Mouse (Mus musculus): ENCODE measurements around the gene Stom. TPM values are rescaled to one million over a fixed set of nuclear protein-coding genes. Genes with fewer than 3 reads are reported as not detected.
A peak's percentile ranks its signal among the peaks of the same experiment; 100 is the strongest.

Stom gene
- total RNA-seq, 2 experiments from 2014 or later, result 17.1 to 30.1 TPM

DNA sequence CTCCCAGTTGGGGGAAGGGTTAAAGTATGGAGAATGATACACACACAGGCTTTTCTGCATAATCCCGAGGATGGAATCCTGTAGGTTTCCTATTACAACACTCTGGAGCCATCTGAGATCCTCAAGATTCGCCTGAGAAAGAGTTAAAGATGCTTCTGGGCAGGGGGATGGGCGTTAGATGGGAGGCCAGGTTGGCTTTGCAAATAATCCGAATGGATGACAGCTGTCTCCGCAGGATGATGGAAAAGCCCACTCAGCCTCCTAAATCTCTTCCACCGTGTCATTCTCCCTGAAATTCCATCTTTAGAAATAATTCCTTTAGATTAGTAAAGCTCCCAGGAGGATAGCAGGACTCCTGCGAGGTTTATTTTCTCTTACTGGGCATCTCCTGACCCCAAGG is 1.2 kb downstream of the Stom start:
- peak overlapping the region; percentile 96 for H3K27ac ChIP-seq
- intact Hi-C loops (cut with DNase I), result no loop called here
- DNase-seq, result no peak
- no peak for TF ChIP-seq CTCF (IDR thresholded peaks at IDR 0.05)
- peak overlapping the region; percentile 93 for H3K4me3 ChIP-seq

DNA sequence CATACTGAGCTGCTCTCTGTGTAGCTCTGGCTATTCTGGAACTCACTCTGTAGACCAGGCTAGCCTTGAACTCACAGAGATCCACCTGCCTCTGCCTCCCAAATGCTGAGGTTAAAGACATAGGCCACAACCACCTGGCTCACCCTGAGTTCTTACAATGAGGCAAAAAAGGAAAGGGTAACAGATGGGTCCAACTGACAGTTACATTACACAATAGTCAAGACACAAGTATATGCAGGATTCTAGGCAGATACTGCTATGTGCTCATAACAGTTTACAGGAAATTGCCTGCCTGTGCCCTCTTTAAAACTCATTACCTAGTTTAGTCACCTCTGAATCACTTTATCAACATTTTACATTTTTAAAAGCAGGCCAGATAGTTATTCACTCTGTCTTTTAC is 3.1 kb downstream of the Stom start:
- no peak overlapping the region for H3K27ac ChIP-seq
- no peak overlapping the region for H3K4me3 ChIP-seq
- TF ChIP-seq CTCF (IDR thresholded peaks at IDR 0.05), result no peak
- no peak for DNase-seq
- intact Hi-C loops (cut with DNase I), result no loop called here

DNA sequence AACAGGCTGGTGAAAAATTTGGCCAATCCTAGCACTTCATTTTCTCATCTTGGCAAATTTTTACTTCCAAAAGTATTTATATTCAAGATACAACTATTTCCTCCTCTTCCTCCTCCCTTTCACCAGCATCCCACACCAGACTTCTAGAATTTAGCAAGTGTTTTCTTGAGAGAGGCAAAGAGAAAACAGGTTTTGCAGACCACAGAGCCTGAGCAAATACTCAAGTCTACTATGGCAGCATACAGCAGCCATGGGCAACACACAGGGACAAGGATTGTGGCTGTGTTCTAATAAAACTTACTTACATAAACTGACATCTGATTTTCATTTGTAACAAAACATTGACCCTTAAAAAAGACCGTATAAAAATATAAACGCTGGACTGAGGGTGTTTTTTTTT is 5.6 kb downstream of the Stom start:
- Histone ChIP-seq H3K4me3 (no peak overlapping the region), H3K27ac (no peak overlapping the region)
- DNase-seq, result no peak
- intact Hi-C loops (cut with DNase I), result no loop called here
- TF ChIP-seq CTCF (IDR thresholded peaks at IDR 0.05), result no peak

DNA sequence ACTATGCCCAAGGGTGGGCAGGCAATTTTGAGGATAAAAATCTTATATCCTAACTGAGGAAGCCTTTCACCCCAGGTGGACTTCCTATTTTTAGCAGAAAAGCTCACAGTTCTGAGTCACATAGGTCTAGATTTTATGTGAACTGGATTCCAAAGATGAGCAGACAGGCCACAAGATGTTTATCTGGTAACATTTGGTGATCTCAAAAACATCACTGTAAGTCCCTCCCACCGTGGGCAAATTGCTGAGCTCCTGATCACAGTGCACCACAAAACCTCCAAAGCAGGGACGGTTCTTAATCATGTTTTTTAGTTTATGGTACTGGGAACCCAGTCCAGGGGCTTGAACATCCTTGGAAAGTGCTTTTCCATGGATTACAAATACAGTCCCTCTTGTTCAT is 7.7 kb downstream of the Stom start:
- H3K27ac ChIP-seq, result no peak overlapping the region
- intact Hi-C loops (cut with DNase I), result no loop called here
- no peak for DNase-seq
- TF ChIP-seq CTCF (IDR thresholded peaks at IDR 0.05), result no peak
- H3K4me3 ChIP-seq, result no peak overlapping the region

DNA sequence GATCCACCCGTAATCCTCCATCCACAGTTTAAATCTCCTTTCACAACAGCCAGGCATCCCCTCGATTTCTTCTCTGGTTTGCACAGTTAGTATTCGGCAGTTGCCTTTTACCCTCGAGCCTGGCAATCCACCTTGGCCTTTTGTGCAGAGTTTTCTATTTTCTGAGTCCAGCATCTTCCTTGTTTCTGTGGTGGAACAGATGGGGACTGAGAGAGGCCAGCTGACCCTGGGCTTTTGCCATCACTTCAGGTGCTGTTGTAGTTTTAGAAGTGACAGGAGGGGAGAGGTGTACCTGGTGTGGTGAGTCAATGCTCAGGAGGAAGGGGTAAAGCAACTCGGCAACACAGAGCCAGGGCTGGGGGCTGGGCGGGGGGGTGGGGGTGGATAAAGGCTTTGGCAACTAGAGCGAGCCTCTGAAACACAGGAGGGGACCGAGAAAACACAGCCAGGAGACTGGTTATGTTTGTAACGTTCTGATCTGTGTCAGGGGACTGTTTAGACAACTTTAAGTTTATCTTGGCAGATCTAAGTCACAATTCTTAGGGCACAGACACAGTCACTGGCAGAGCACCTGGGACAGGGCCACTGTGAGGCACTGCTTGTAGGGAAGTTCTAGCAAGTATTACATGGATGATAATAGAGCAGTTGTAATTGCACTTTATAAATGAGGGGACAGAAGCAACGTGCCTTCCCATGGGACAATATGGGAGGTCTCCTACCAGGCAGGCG is 8.5 kb downstream of the Stom start:
- TF ChIP-seq CTCF (IDR thresholded peaks at IDR 0.05), result no peak
- intact Hi-C loops (cut with DNase I), result no loop called here
- Histone ChIP-seq H3K27ac (peak overlapping the region; percentile 20; the same call in 1 of the 2 replicates), H3K4me3 (no peak overlapping the region)
- DNase-seq, result no peak

DNA sequence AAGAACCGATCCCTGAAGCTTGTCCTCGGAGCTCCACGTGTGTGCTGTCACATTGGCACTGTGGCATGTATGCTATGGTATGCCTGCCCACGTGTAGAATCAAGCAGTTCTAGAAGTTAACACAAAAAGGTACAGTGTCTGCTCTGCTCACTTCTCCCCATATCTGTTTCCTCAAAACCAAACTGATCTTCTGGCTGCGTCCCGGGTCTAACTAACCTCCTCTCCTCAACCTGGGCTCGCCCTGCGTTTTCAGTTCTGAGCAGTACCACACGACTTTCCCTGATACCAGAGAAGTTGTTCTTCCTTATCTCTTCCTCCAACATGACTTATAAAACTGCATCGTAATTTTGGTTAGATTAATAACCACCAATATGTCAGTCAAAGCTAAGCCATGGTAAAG is 9.2 kb downstream of the Stom start:
- intact Hi-C loops (cut with DNase I), result no loop called here
- DNase-seq, result no peak
- TF ChIP-seq CTCF (IDR thresholded peaks at IDR 0.05), result no peak
- peak overlapping the region; percentile 5 for H3K4me3 ChIP-seq
- peak overlapping the region; percentile 2; the same call in 1 of the 2 replicates for H3K27ac ChIP-seq

DNA sequence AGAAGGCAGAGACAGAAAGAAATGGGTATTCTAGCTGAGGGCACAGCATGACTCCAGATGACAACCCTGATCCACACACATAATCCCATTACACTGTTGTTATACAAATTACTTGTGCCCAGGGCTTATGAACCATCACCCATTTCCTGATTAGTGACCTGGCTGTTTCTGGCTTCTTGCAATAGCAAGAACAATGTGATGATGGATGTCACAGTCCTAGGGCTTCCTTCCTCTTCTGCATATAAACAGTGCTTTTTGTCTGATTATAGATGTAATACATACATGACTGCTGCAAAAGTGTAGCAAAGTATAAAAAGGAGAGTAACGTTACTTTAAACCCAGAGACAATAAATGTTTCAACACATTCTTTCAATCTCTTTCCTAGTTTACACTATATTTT is 9.8 kb downstream of the Stom start:
- Histone ChIP-seq H3K27ac (no peak overlapping the region), H3K4me3 (no peak overlapping the region)
- DNase-seq, result no peak
- intact Hi-C loops (cut with DNase I), result no loop called here
- no peak for TF ChIP-seq CTCF (IDR thresholded peaks at IDR 0.05)

DNA sequence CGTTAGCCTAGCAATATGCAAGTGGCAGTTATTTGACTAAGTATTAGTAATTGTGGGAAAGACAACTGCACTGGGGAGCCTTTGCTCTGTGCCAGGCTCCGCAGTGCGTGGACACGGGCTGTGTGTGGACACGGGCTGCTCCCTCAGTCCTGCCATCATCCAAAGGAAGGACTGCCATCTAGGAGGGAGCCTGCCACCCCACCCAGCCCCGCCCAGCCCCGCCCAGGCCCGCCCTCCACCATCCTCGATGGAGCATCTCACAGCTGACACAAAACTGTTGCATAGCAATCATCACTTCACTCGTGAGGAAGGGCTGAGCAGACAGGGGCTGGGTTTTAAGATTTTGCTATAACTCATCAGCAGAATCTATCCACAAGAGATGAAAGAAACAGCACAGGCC is 10.8 kb downstream of the Stom start:
- H3K4me3 ChIP-seq, result no peak overlapping the region
- intact Hi-C loops (cut with DNase I), result no loop called here
- no peak overlapping the region for H3K27ac ChIP-seq
- TF ChIP-seq CTCF (IDR thresholded peaks at IDR 0.05), result no peak
- no peak for DNase-seq

DNA sequence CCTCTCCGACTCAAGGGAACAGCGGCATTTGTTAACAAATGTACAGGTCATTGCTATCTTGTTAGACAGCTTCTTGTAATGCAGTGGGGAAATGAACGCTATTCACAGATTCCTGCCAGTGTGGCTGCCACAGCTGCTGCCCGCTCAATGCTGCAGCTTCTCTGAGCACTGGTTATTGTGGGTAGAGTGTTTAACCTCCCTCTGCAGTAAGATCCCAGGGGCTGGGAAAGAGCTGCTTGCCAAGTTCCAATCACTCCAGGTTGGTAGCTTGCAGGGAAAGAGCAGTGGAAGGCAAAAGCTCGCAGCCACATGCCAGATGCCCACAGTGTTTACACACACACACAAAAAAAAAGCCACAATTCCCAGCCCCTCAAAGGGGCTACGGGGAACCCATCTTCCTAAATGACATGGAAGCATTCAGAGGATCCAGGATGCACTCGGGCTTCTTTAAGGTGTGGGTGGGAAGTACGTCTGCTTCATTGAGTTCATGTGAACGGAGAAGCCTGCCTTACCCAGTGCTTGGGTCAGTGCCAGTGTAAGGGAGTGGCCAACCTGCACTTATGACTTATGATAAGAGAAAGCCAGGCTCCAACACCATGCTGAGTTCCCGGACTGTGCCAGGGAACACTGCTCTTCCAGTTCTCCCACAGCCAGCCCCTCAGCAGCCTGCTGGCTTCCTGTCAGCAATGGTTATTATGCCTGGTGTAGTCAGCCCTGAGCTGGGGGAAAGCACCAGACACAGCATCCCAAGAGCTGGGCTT is 14.2 kb downstream of the Stom start:
- no peak for TF ChIP-seq CTCF (IDR thresholded peaks at IDR 0.05)
- DNase-seq, result peak; percentile 13
- intact Hi-C loops (cut with DNase I), result no loop called here
- Histone ChIP-seq H3K27ac (no peak overlapping the region), H3K4me3 (no peak overlapping the region)

DNA sequence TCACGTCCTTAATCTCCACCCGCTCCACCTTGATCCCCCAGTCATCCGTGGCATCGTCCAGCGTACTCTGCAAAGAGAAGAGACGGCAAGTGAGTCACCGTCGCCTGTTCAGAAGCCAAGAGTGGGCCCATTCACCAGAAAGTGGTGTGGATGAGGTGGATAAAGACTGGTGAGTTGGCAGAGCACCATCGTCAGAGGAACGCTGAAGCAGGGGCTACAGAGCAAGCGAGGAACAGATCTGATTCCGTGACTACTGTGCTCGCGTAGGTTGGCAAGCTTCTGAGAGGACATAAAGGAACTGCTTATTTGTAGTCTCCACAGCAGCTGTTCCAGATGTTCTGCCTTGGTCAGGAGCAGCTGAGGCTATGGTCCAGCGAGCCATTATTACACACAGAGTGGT is 16.4 kb downstream of the Stom start:
- intact Hi-C loops (cut with DNase I), result no loop called here
- Histone ChIP-seq H3K27ac (no peak overlapping the region), H3K4me3 (no peak overlapping the region)
- no peak for TF ChIP-seq CTCF (IDR thresholded peaks at IDR 0.05)
- DNase-seq, result peak; percentile 12

DNA sequence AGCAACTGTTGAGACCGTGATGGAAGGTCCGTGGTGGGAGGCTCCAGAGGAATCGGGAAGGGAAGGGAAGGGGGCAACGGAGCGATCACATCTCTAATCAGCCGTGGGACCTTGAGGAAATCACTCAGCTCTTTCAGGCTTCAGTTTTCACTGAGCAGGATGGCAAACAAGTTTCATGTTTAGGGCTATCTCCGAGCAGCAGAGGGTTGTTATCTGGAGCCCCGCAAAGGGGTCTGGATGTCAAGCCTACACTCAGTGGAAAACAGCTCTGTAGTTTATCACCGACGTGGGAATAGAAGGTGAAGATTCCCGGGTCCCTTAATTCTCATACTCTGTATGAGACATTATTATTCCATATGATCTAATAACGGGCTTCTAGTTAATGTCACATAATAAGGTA is 18.4 kb downstream of the Stom start:
- no peak overlapping the region for H3K4me3 ChIP-seq
- no peak overlapping the region for H3K27ac ChIP-seq
- intact Hi-C loops (cut with DNase I), result no loop called here
- DNase-seq, result no peak
- no peak for TF ChIP-seq CTCF (IDR thresholded peaks at IDR 0.05)

DNA sequence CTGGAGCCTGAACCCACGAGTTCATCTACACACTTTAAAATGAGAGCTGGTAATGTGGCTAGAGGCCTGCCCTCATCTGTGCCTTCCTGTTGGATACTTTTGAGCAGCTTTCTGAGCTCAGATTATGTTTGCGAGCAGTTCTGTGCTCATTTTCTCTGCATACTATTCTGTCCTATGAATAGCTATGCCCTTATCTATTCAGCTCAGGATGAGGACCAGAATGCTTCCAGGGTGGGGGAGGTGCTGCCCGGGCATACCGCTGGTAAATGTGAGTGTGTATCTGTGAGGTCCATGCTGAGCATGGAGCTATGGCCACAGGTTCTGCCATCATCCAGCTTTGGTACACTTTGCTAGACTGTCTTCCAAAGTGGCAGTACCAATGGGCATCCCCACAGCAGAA is 19.2 kb downstream of the Stom start:
- Histone ChIP-seq H3K27ac (no peak overlapping the region), H3K4me3 (no peak overlapping the region)
- no peak for DNase-seq
- intact Hi-C loops (cut with DNase I), result no loop called here
- no peak for TF ChIP-seq CTCF (IDR thresholded peaks at IDR 0.05)

DNA sequence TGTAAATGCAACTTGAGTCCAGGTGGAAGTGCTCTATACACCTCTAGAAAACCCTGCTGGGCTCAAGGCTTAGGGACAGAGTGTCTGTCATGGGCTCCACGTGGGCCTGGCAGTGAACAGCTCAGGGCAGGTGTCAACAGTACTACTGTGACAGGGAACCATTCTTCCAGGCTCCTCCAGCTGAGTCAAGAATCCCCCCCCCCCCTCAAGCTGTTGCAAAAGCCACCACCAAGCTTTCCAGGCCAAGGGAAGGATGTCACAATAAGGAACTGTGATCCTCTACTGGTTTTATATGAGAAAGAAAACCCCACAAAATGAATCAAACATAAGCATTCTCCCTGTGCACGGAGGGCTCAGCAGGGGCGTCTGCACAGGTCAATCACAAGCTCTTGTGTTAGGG is 22.5 kb downstream of the Stom start:
- DNase-seq, result no peak
- no peak overlapping the region for H3K27ac ChIP-seq
- intact Hi-C loops (cut with DNase I), result no loop called here
- no peak for TF ChIP-seq CTCF (IDR thresholded peaks at IDR 0.05)
- H3K4me3 ChIP-seq, result no peak overlapping the region
